Mouse (Mus musculus) embryonic facial prominence, embryonic 13.5 days (tissue): ENCODE data around the gene Emp1. TPM values are rescaled to one million over a fixed set of nuclear protein-coding genes. Genes with fewer than 3 reads are reported as not detected.

Source experiments
- ATAC-seq: fragments of 200-750 bp; cut with Nextera tagmentation; 2 replicates; pipeline ENCODE4 v1.8.0; 2017; ENCODE audit warnings: low read depth; ENCODE audit not compliant: insufficient number of reproducible peaks, insufficient read depth, low FRiP score, low TSS enrichment
- H3K27ac ChIP-seq: fragments of 300-500 bp; sonication (generic); 2 replicates; pipeline ENCODE4 v1.5.1; 2015; ENCODE audit warnings: moderate library complexity, mild to moderate bottlenecking, inconsistent platforms
- H3K27me3 ChIP-seq: fragments of 300-500 bp; sonication (generic); 2 replicates; pipeline ENCODE4 v1.6.1; 2015; ENCODE audit warnings: mild to moderate bottlenecking, inconsistent platforms
- H3K36me3 ChIP-seq: fragments of 300-500 bp; sonication (generic); 2 replicates; pipeline ENCODE4 v1.6.1; 2015; ENCODE audit warnings: mild to moderate bottlenecking, inconsistent platforms
- H3K4me1 ChIP-seq: fragments of 300-500 bp; sonication (generic); 2 replicates; pipeline ENCODE4 v1.6.1; 2015; ENCODE audit warnings: inconsistent platforms
- H3K4me2 ChIP-seq: fragments of 300-500 bp; sonication (generic); 2 replicates; pipeline ENCODE4 v1.6.1; 2015; ENCODE audit warnings: moderate library complexity, mild to moderate bottlenecking, inconsistent platforms
- H3K4me3 ChIP-seq: fragments of 300-500 bp; sonication (generic); 2 replicates; pipeline ENCODE4 v1.5.1; 2015; ENCODE audit warnings: mild to moderate bottlenecking, inconsistent platforms
- H3K9ac ChIP-seq: fragments of 300-500 bp; sonication (generic); 2 replicates; pipeline ENCODE4 v1.6.1; 2015; ENCODE audit warnings: mild to moderate bottlenecking, inconsistent platforms
- H3K9me3 ChIP-seq: fragments of 300-500 bp; sonication (generic); 2 replicates; pipeline ENCODE4 v1.6.1; 2016; ENCODE audit warnings: inconsistent platforms
- WGBS: fragments of 180-500 bp; shearing (Covaris S2); methylation state at CpG from one replicate; pipeline ENCODE4 v1.1.7; 2015; ENCODE audit warnings: mixed read lengths; 5-methylcytosine and 5-hydroxymethylcytosine counted together
- polyA plus RNA-seq: library from polyadenylated mRNA; unstranded; fragments of >200 nt; fragmentation: Nextera tagmentation; extraction: Ambion mirVana; gene quantifications from 2 replicates; pipeline ENCODE4 v1.2.1, GENCODE M21; 2015

The Emp1 gene
- polyA plus RNA-seq, 1 experiment from 2014 or later = 71.9 TPM

GRCm38 (mm10) chr6:135333994-135334651 is 28.2 kb upstream of the Emp1 start:
- Histone ChIP-seq H3K36me3 (no peaks in the 10 kb centered on the region), H3K4me1 (peaks cover 34% of the 10 kb centered on the region), H3K4me2 (no peak overlapping the region), H3K9ac (0 out of 2 replicates have a peak overlapping the region, but pooled peaks have one; percentile 11), H3K27me3 (no peaks in the 10 kb centered on the region), H3K4me3 (no peak overlapping the region), H3K9me3 (no peaks in the 10 kb centered on the region), H3K27ac (peak overlapping the region; percentile 94)
- no peak for ATAC-seq
- WGBS = 36% methylated on average over 5 of the region's 5 CpGs

- H3K27me3 ChIP-seq = no peaks in the 10 kb centered on the region
- no peaks in the 10 kb centered on the region for H3K9me3 ChIP-seq
- no peak overlapping the region for H3K4me3 ChIP-seq
- H3K36me3 ChIP-seq = no peaks in the 10 kb centered on the region
- ATAC-seq = no peak
- no peak overlapping the region for H3K9ac ChIP-seq
- no peak overlapping the region for H3K4me2 ChIP-seq
- H3K27ac ChIP-seq = no peak overlapping the region
- WGBS = 85% methylated on average over 8 of the region's 8 CpGs
- peaks cover 54% of the 10 kb centered on the region for H3K4me1 ChIP-seq
These were observed 26.0 kb upstream of the Emp1 start for GRCm38 (mm10) chr6:135336376-135336775.

- Histone ChIP-seq H3K27me3 (no peaks in the 10 kb centered on the region), H3K9me3 (no peaks in the 10 kb centered on the region), H3K27ac (peak overlapping the region; percentile 29), H3K36me3 (no peaks in the 10 kb centered on the region), H3K9ac (no peak overlapping the region), H3K4me3 (no peak overlapping the region), H3K4me1 (peaks cover 23% of the 10 kb centered on the region), H3K4me2 (no peak overlapping the region)
- ATAC-seq = no peak
- 56% methylated on average over 9 of the region's 9 CpGs for WGBS
These were observed 21.8 kb upstream of the Emp1 start for GRCm38 (mm10) chr6:135340355-135341075.

GRCm38 (mm10) chr6:135341076-135341378 is 21.3 kb upstream of the Emp1 start:
- ATAC-seq = no peak

GRCm38 (mm10) chr6:135351638-135352302 is 10.6 kb upstream of the Emp1 start:
- Histone ChIP-seq H3K27ac (peak overlapping the region; percentile 11; the same call in 1 of the 2 replicates), H3K36me3 (no peaks in the 10 kb centered on the region), H3K4me2 (no peak overlapping the region), H3K9me3 (no peaks in the 10 kb centered on the region), H3K27me3 (no peaks in the 10 kb centered on the region), H3K4me3 (no peak overlapping the region), H3K4me1 (peaks cover 6% of the 10 kb centered on the region), H3K9ac (no peak overlapping the region)
- WGBS = 66% methylated on average over 8 of the region's 8 CpGs
- 0 out of 2 replicates have a peak, but pooled peaks have one; percentile 52 for ATAC-seq

More at GRCm38 (mm10) chr6:135341076-135341378, 21.3 kb upstream of the Emp1 start:
- no peak overlapping the region for H3K4me2 ChIP-seq
- no peaks in the 10 kb centered on the region for H3K9me3 ChIP-seq
- no peak overlapping the region for H3K9ac ChIP-seq
- H3K4me3 ChIP-seq = no peak overlapping the region
- no peaks in the 10 kb centered on the region for H3K36me3 ChIP-seq
- no peaks in the 10 kb centered on the region for H3K27me3 ChIP-seq
- H3K4me1 ChIP-seq = peaks cover 23% of the 10 kb centered on the region
- peak overlapping the region; percentile 29 for H3K27ac ChIP-seq
- WGBS = 35% methylated on average over 4 of the region's 4 CpGs

- Histone ChIP-seq H3K27ac (no peak overlapping the region), H3K9ac (no peak overlapping the region), H3K27me3 (no peaks in the 10 kb centered on the region), H3K36me3 (no peaks in the 10 kb centered on the region), H3K4me2 (no peak overlapping the region), H3K4me3 (no peak overlapping the region), H3K9me3 (no peaks in the 10 kb centered on the region), H3K4me1 (peaks cover 6% of the 10 kb centered on the region)
- no peak for ATAC-seq
- 86% methylated on average over 4 of the region's 4 CpGs for WGBS
These were observed 9.8 kb upstream of the Emp1 start for GRCm38 (mm10) chr6:135352537-135352936.

GRCm38 (mm10) chr6:135354953-135355352 is 7.4 kb upstream of the Emp1 start:
- no peak overlapping the region for H3K9ac ChIP-seq
- 89% methylated on average over 4 of the region's 4 CpGs for WGBS
- no peak overlapping the region for H3K4me2 ChIP-seq
- H3K27ac ChIP-seq = no peak overlapping the region
- no peak overlapping the region for H3K4me3 ChIP-seq
- H3K4me1 ChIP-seq = peaks cover 15% of the 10 kb centered on the region
- no peaks in the 10 kb centered on the region for H3K36me3 ChIP-seq
- H3K9me3 ChIP-seq = no peaks in the 10 kb centered on the region
- ATAC-seq = no peak
- no peaks in the 10 kb centered on the region for H3K27me3 ChIP-seq

GRCm38 (mm10) chr6:135360331-135360730 is 2.0 kb upstream of the Emp1 start:
- no peak overlapping the region for H3K4me3 ChIP-seq
- H3K9me3 ChIP-seq = no peaks in the 10 kb centered on the region
- no peak for ATAC-seq
- 28% methylated on average over 4 of the region's 4 CpGs for WGBS
- H3K4me1 ChIP-seq = peaks cover 47% of the 10 kb centered on the region
- H3K27me3 ChIP-seq = no peaks in the 10 kb centered on the region
- H3K27ac ChIP-seq = peak overlapping the region; percentile 62
- H3K9ac ChIP-seq = no peak overlapping the region
- H3K4me2 ChIP-seq = no peak overlapping the region
- H3K36me3 ChIP-seq = no peaks in the 10 kb centered on the region

GRCm38 (mm10) chr6:135362098-135362458 is 267 bp upstream of the Emp1 start:
- no peaks in the 10 kb centered on the region for H3K27me3 ChIP-seq
- peak overlapping the region; percentile 97 for H3K27ac ChIP-seq
- H3K36me3 ChIP-seq = peaks cover 2% of the 10 kb centered on the region; the same call in 1 of the 2 replicates
- H3K4me2 ChIP-seq = peak overlapping the region; percentile 61
- H3K9ac ChIP-seq = no peak overlapping the region
- ATAC-seq = no peak
- H3K4me1 ChIP-seq = peaks cover 53% of the 10 kb centered on the region
- 0 out of 2 replicates have a peak overlapping the region, but pooled peaks have one; percentile 49 for H3K4me3 ChIP-seq
- no peaks in the 10 kb centered on the region for H3K9me3 ChIP-seq
- 74% methylated on average over 3 of the region's 3 CpGs for WGBS

GRCm38 (mm10) chr6:135363344-135364040 is 1.1 kb downstream of the Emp1 start:
- Histone ChIP-seq H3K36me3 (peaks cover 5% of the 10 kb centered on the region; the same call in 1 of the 2 replicates), H3K4me1 (peaks cover 59% of the 10 kb centered on the region), H3K4me3 (peak overlapping the region; percentile 49), H3K27ac (peak overlapping the region; percentile 97), H3K4me2 (peak overlapping the region; percentile 61), H3K9me3 (no peaks in the 10 kb centered on the region), H3K9ac (peak overlapping the region; percentile 75), H3K27me3 (no peaks in the 10 kb centered on the region)
- no peak for ATAC-seq
- WGBS = 40% methylated on average over 10 of the region's 10 CpGs

GRCm38 (mm10) chr6:135364041-135364745 is 1.8 kb downstream of the Emp1 start:
- Histone ChIP-seq H3K9ac (peak overlapping the region; percentile 75), H3K4me2 (peak overlapping the region; percentile 61), H3K36me3 (peaks cover 5% of the 10 kb centered on the region; the same call in 1 of the 2 replicates), H3K4me1 (peaks cover 59% of the 10 kb centered on the region), H3K27me3 (no peaks in the 10 kb centered on the region), H3K4me3 (peak overlapping the region; percentile 49), H3K27ac (peak overlapping the region; percentile 97), H3K9me3 (no peaks in the 10 kb centered on the region)
- 17% methylated on average over 9 of the region's 9 CpGs for WGBS
- ATAC-seq = no peak
